Mouse (Mus musculus): Measurements from ENCODE around the gene Sipa1l1. TPM values are rescaled to one million over a fixed set of nuclear protein-coding genes. Genes with fewer than 3 reads are reported as not detected.

The Sipa1l1 gene
- polyA plus RNA-seq, 1 experiment = 17.2 TPM

GRCm38 (mm10) chr12:82339221-82339861 lies 170.2 kb downstream of the Sipa1l1 start:
- H3K4me3 ChIP-seq (ENCODE audit: insufficient read depth, low read length) = no peak overlapping the region
- TF ChIP-seq POLR2A (IDR thresholded peaks at IDR 0.05; ENCODE audit: borderline replicate concordance, low read depth, low read length) (no peak), CTCF (IDR thresholded peaks at IDR 0.05; ENCODE audit: low read depth, low read length) (no peak)
- H3K27ac ChIP-seq (ENCODE audit: insufficient read depth, low read depth, low read length) = no peak overlapping the region
- H3K4me1 ChIP-seq (ENCODE audit: control insufficient read depth, insufficient read depth, low read length) = no peaks in the 10 kb centered on the region

GRCm38 (mm10) chr12:82340196-82340918 lies 171.2 kb downstream of the Sipa1l1 start:
- Histone ChIP-seq H3K4me1 (ENCODE audit: control insufficient read depth, insufficient read depth, low read length) (no peaks in the 10 kb centered on the region), H3K4me3 (ENCODE audit: insufficient read depth, low read length) (no peak overlapping the region), H3K27ac (ENCODE audit: insufficient read depth, low read depth, low read length) (no peak overlapping the region)
- TF ChIP-seq CTCF (IDR thresholded peaks at IDR 0.05; ENCODE audit: low read depth, low read length) (no peak), POLR2A (IDR thresholded peaks at IDR 0.05; ENCODE audit: borderline replicate concordance, low read depth, low read length) (no peak)

GRCm38 (mm10) chr12:82341181-82341580 lies 172.1 kb downstream of the Sipa1l1 start:
- TF ChIP-seq POLR2A (IDR thresholded peaks at IDR 0.05; ENCODE audit: borderline replicate concordance, low read depth, low read length) = no peak
- no peak for TF ChIP-seq CTCF (IDR thresholded peaks at IDR 0.05; ENCODE audit: low read depth, low read length)
- no peak overlapping the region for H3K4me3 ChIP-seq (ENCODE audit: insufficient read depth, low read length)
- no peak overlapping the region for H3K27ac ChIP-seq (ENCODE audit: insufficient read depth, low read depth, low read length)
- H3K4me1 ChIP-seq (ENCODE audit: control insufficient read depth, insufficient read depth, low read length) = no peaks in the 10 kb centered on the region

GRCm38 (mm10) chr12:82341696-82342095 lies 172.6 kb downstream of the Sipa1l1 start:
- no peak for TF ChIP-seq CTCF (IDR thresholded peaks at IDR 0.05; ENCODE audit: low read depth, low read length)
- TF ChIP-seq POLR2A (IDR thresholded peaks at IDR 0.05; ENCODE audit: borderline replicate concordance, low read depth, low read length) = no peak
- Histone ChIP-seq H3K27ac (ENCODE audit: insufficient read depth, low read depth, low read length) (no peak overlapping the region), H3K4me3 (ENCODE audit: insufficient read depth, low read length) (no peak overlapping the region), H3K4me1 (ENCODE audit: control insufficient read depth, insufficient read depth, low read length) (no peaks in the 10 kb centered on the region)

GRCm38 (mm10) chr12:82350082-82350481 lies 181.0 kb downstream of the Sipa1l1 start:
- TF ChIP-seq CTCF (IDR thresholded peaks at IDR 0.05; ENCODE audit: low read depth, low read length) (no peak), POLR2A (IDR thresholded peaks at IDR 0.05; ENCODE audit: borderline replicate concordance, low read depth, low read length) (no peak)
- Histone ChIP-seq H3K27ac (ENCODE audit: insufficient read depth, low read depth, low read length) (no peak overlapping the region), H3K4me1 (ENCODE audit: control insufficient read depth, insufficient read depth, low read length) (peaks cover 12% of the 10 kb centered on the region), H3K4me3 (ENCODE audit: insufficient read depth, low read length) (no peak overlapping the region)

- peaks cover 12% of the 10 kb centered on the region for H3K4me1 ChIP-seq (ENCODE audit: control insufficient read depth, insufficient read depth, low read length)
- H3K27ac ChIP-seq (ENCODE audit: insufficient read depth, low read depth, low read length) = no peak overlapping the region
- no peak overlapping the region for H3K4me3 ChIP-seq (ENCODE audit: insufficient read depth, low read length)
- TF ChIP-seq CTCF (IDR thresholded peaks at IDR 0.05; ENCODE audit: low read depth, low read length) (no peak), POLR2A (IDR thresholded peaks at IDR 0.05; ENCODE audit: borderline replicate concordance, low read depth, low read length) (no peak)
Observed at GRCm38 (mm10) chr12:82350891-82351290, 181.8 kb downstream of the Sipa1l1 start.

- Histone ChIP-seq H3K27ac (ENCODE audit: insufficient read depth, low read depth, low read length) (no peak overlapping the region), H3K4me1 (ENCODE audit: control insufficient read depth, insufficient read depth, low read length) (peaks cover 12% of the 10 kb centered on the region), H3K4me3 (ENCODE audit: insufficient read depth, low read length) (no peak overlapping the region)
- TF ChIP-seq POLR2A (IDR thresholded peaks at IDR 0.05; ENCODE audit: borderline replicate concordance, low read depth, low read length) = no peak
- no peak for TF ChIP-seq CTCF (IDR thresholded peaks at IDR 0.05; ENCODE audit: low read depth, low read length)
Observed at GRCm38 (mm10) chr12:82353660-82354059, 184.5 kb downstream of the Sipa1l1 start.

GRCm38 (mm10) chr12:82355419-82356149 lies 186.5 kb downstream of the Sipa1l1 start:
- no peak overlapping the region for H3K4me3 ChIP-seq (ENCODE audit: insufficient read depth, low read length)
- H3K4me1 ChIP-seq (ENCODE audit: control insufficient read depth, insufficient read depth, low read length) = peaks cover 10% of the 10 kb centered on the region
- H3K27ac ChIP-seq (ENCODE audit: insufficient read depth, low read depth, low read length) = no peak overlapping the region
- TF ChIP-seq POLR2A (IDR thresholded peaks at IDR 0.05; ENCODE audit: borderline replicate concordance, low read depth, low read length) (no peak), CTCF (IDR thresholded peaks at IDR 0.05; ENCODE audit: low read depth, low read length) (no peak)

- TF ChIP-seq POLR2A (IDR thresholded peaks at IDR 0.05; ENCODE audit: borderline replicate concordance, low read depth, low read length) (no peak), CTCF (IDR thresholded peaks at IDR 0.05; ENCODE audit: low read depth, low read length) (no peak)
- no peak overlapping the region for H3K4me3 ChIP-seq (ENCODE audit: insufficient read depth, low read length)
- peaks cover 3% of the 10 kb centered on the region for H3K4me1 ChIP-seq (ENCODE audit: control insufficient read depth, insufficient read depth, low read length)
- no peak overlapping the region for H3K27ac ChIP-seq (ENCODE audit: insufficient read depth, low read depth, low read length)
Observed at GRCm38 (mm10) chr12:82356476-82356875, 187.4 kb downstream of the Sipa1l1 start.

GRCm38 (mm10) chr12:82357431-82357830 lies 188.3 kb downstream of the Sipa1l1 start:
- H3K27ac ChIP-seq (ENCODE audit: insufficient read depth, low read depth, low read length) = no peak overlapping the region
- TF ChIP-seq POLR2A (IDR thresholded peaks at IDR 0.05; ENCODE audit: borderline replicate concordance, low read depth, low read length) (no peak), CTCF (IDR thresholded peaks at IDR 0.05; ENCODE audit: low read depth, low read length) (no peak)
- no peaks in the 10 kb centered on the region for H3K4me1 ChIP-seq (ENCODE audit: control insufficient read depth, insufficient read depth, low read length)
- H3K4me3 ChIP-seq (ENCODE audit: insufficient read depth, low read length) = no peak overlapping the region

All from bone marrow macrophage, adult 2 months (primary cell).